Mouse (Mus musculus) urinary bladder, postnatal 14 days (tissue): ENCODE results near the gene Zmym4.

Source experiments
- DNase-seq: peaks from one replicate; pipeline ENCODE4 v3.0.0; 2021; ENCODE audit warnings: low spot score

The Zmym4 gene

GRCm38 (mm10) chr4:126822891-126823882 lies 144.7 kb downstream of the Zmym4 start:
- DNase-seq: no peak

- DNase-seq: no peak
Observed at GRCm38 (mm10) chr4:126814854-126815253, 153.1 kb downstream of the Zmym4 start.

DNA sequence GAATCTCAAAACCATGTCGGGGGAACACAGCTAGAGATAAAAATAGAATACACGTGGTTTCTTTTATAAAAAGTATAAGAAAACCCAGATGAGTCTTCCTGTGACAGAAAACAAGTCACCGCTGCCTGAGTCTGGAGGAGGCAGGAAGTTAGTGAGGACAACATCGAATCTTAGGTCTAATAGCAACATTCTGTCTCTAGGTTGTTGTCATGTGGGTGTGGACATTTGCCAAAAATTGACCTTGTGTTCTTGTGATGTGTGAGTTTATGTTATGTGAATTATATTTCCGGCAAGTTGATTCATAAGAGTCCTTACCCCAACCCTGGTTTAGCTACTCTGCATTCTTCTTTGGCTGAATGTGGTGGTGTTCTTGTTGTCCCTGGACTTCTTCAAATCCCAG lies 154.7 kb downstream of the Zmym4 start:
- DNase-seq: no peak
